Mouse (Mus musculus): Measurements from ENCODE around the gene Zp2. TPM values are rescaled to one million over a fixed set of nuclear protein-coding genes. Genes with fewer than 3 reads are reported as not detected.

Gene Zp2
- polyA plus RNA-seq, 1 experiment from 2014 or later, result not detected

DNA sequence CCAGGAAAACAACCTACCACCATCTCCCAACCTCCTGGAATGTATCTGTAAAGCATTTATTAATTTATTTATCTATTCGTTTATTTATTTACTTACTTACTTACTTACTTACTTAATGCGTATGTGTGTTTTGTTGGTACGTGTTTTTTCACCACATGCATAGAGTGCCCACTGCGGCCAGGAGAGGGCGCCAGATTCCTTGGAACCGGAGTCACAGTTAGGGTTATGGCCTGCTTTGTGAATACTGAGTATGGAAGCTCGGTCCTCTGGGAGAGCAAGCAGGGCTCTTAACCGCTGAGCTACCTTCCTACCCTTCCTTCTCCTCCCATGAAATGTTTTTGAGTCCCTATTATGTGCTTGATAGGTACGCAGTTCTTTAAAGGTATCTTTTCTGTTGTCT lies 46.7 kb downstream of the Zp2 start:
- no peak overlapping the region for H3K27ac ChIP-seq
- no peak overlapping the region for H3K4me3 ChIP-seq
- H3K27me3 ChIP-seq, result no peaks in the 10 kb centered on the region
- H3K4me2 ChIP-seq (replicated peaks), result no peak overlapping the region
- no peaks in the 10 kb centered on the region for H3K9me3 ChIP-seq
- no peaks in the 10 kb centered on the region for H3K4me1 ChIP-seq
- H3K9ac ChIP-seq, result no peak overlapping the region
- WGBS, result 18% methylated on average over 9 of the region's 9 CpGs
- no peaks in the 10 kb centered on the region for H3K36me3 ChIP-seq
- ATAC-seq (ENCODE audit: insufficient number of reproducible peaks, insufficient read depth, low FRiP score, low TSS enrichment), result no peak

- H3K9ac ChIP-seq, result no peak overlapping the region
- H3K36me3 ChIP-seq, result no peaks in the 10 kb centered on the region
- no peak overlapping the region for H3K4me3 ChIP-seq
- H3K27me3 ChIP-seq, result no peaks in the 10 kb centered on the region
- no peaks in the 10 kb centered on the region for H3K4me1 ChIP-seq
- H3K9me3 ChIP-seq, result no peaks in the 10 kb centered on the region
- 0 out of 2 replicates have a peak, but pooled peaks have one; percentile 13 for ATAC-seq (ENCODE audit: insufficient number of reproducible peaks, insufficient read depth, low FRiP score, low TSS enrichment)
- H3K27ac ChIP-seq, result no peak overlapping the region
- WGBS, result 8% methylated on average over 7 of the region's 7 CpGs
- no peak overlapping the region for H3K4me2 ChIP-seq (replicated peaks)
Measured at GRCm38 (mm10) chr7:120097845-120098244, 47.2 kb downstream of the Zp2 start.

DNA sequence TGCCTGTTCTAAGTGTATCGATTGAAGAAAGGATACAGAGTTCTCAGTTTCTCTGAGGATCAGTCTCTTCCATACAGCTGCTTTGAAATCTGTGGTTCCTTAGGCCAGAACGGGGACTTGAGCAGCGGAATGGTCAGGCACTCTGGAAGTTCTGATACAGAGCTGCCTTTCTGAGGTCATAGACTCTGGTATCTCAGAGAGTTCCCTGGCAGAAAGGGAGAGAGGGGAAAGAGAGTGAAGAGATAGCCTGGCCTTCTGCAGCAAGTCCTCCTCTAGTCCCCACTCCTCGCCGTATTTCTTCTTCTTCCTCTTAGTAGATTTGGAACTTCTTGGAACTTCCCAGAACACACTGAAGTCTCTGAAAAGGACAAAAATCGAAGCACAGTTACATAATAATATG lies 49.9 kb downstream of the Zp2 start, which contains the start of gene Dnah3:
Gene Dnah3, minus strand, starts transcription at position 101 of the 400 bp plus-strand sequence.
- ATAC-seq (ENCODE audit: insufficient number of reproducible peaks, insufficient read depth, low FRiP score, low TSS enrichment), result no peak
- Histone ChIP-seq H3K4me2 (replicated peaks) (no peak within 1 kb of the TSS), H3K27ac (no peak within 1 kb of the TSS), H3K9me3 (no peaks in the 10 kb centered on the region), H3K9ac (no peak within 1 kb of the TSS), H3K4me1 (no peaks in the 10 kb centered on the region), H3K36me3 (no peaks in the 10 kb centered on the region), H3K27me3 (no peaks in the 10 kb centered on the region), H3K4me3 (no peak within 1 kb of the TSS)
- 85% methylated on average over 6 of the region's 6 CpGs for WGBS

- 90% methylated on average over 3 of the region's 3 CpGs for WGBS
- Histone ChIP-seq H3K9ac (no peak overlapping the region), H3K27me3 (no peaks in the 10 kb centered on the region), H3K4me3 (no peak overlapping the region), H3K36me3 (no peaks in the 10 kb centered on the region), H3K4me1 (no peaks in the 10 kb centered on the region), H3K9me3 (no peaks in the 10 kb centered on the region), H3K4me2 (replicated peaks) (no peak overlapping the region), H3K27ac (no peak overlapping the region)
- no peak for ATAC-seq (ENCODE audit: insufficient number of reproducible peaks, insufficient read depth, low FRiP score, low TSS enrichment)
Measured at GRCm38 (mm10) chr7:120094216-120094615, 50.9 kb downstream of the Zp2 start.

DNA sequence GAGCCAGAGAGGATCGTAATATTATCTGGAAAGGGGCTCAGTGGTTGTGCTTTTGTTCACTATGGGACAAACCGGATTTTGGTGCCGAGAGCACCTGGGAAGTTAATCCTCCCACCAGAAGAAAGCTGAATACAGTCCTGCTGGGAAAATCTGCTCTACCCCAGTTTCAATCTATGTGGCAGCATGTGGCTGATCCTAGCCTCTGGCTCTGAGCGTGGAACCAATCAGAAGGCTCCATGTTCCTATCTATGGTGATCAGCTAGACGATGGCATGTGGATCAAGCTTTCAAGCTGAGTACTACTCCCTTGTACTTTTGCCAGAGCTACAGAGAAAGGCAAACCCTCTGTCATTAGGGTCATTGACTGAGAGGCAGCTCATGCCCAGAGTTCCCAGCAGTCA lies 52.1 kb downstream of the Zp2 start:
- no peak overlapping the region for H3K27ac ChIP-seq
- no peak overlapping the region for H3K9ac ChIP-seq
- H3K36me3 ChIP-seq, result no peaks in the 10 kb centered on the region
- ATAC-seq (ENCODE audit: insufficient number of reproducible peaks, insufficient read depth, low FRiP score, low TSS enrichment), result no peak
- H3K9me3 ChIP-seq, result no peaks in the 10 kb centered on the region
- no peak overlapping the region for H3K4me2 ChIP-seq (replicated peaks)
- no peaks in the 10 kb centered on the region for H3K4me1 ChIP-seq
- 15% methylated on average over 5 of the region's 5 CpGs for WGBS
- H3K4me3 ChIP-seq, result no peak overlapping the region
- no peaks in the 10 kb centered on the region for H3K27me3 ChIP-seq

DNA sequence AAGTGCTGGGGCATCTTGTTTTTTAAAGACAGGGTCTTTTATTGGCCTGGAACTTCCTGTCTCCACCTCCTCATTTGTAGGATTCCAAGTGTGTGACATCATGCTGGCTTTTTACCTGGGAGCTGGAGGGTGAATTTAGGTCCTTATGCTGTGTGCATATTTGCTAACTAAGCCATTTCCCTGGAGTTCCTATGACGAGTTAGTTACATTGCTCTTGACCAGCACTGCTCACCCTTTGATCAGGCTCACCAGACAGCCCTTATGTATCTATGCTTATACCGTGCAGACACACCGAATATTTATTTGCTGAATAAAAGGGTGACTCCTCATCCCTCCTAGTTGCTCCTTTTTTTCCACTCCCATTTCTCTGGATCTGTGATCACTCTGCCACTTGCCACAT lies 64.9 kb downstream of the Zp2 start:
- ATAC-seq (ENCODE audit: insufficient number of reproducible peaks, insufficient read depth, low FRiP score, low TSS enrichment), result no peak
- no peaks in the 10 kb centered on the region for H3K9me3 ChIP-seq
- H3K36me3 ChIP-seq, result no peaks in the 10 kb centered on the region
- H3K4me1 ChIP-seq, result no peaks in the 10 kb centered on the region
- H3K27ac ChIP-seq, result no peak overlapping the region
- H3K4me3 ChIP-seq, result no peak overlapping the region
- WGBS, result 70% methylated on average over 3 of the region's 3 CpGs
- no peak overlapping the region for H3K9ac ChIP-seq
- H3K4me2 ChIP-seq (replicated peaks), result no peak overlapping the region
- H3K27me3 ChIP-seq, result no peaks in the 10 kb centered on the region

Other genes starting within 250 kb of the Zp2 start
- gene Lyrm1, start 249.4 kb downstream of the Zp2 start, polyA plus RNA-seq (2016; fragmentation: Nextera tagmentation; extraction: Ambion mirVana), result 11.0 and 11.5 TPM in 2 replicates
- 12.5 and 13.4 TPM in 2 replicates for gene Dcun1d3, start 249.0 kb downstream of the Zp2 start, polyA plus RNA-seq (2016; fragmentation: Nextera tagmentation; extraction: Ambion mirVana)
- not detected in 2 replicates for gene Dnah3, start 50.0 kb downstream of the Zp2 start, polyA plus RNA-seq (2016; fragmentation: Nextera tagmentation; extraction: Ambion mirVana)
- 27.1 and 27.4 TPM in 2 replicates for gene Tmem159, start 42.9 kb downstream of the Zp2 start, polyA plus RNA-seq (2016; fragmentation: Nextera tagmentation; extraction: Ambion mirVana)
- 0.10 TPM in 1 of 2 replicates, not detected in the other for gene Anks4b, start 28.6 kb upstream of the Zp2 start, polyA plus RNA-seq (2016; fragmentation: Nextera tagmentation; extraction: Ambion mirVana)
- 77.7 and 109 TPM in 2 replicates for gene Crym, start 56.8 kb upstream of the Zp2 start, polyA plus RNA-seq (2016; fragmentation: Nextera tagmentation; extraction: Ambion mirVana)
- not detected in 2 replicates for gene Abca14, start 58.7 kb upstream of the Zp2 start, polyA plus RNA-seq (2016; fragmentation: Nextera tagmentation; extraction: Ambion mirVana)
- not detected in 2 replicates for gene Abca15, start 183.4 kb upstream of the Zp2 start, polyA plus RNA-seq (2016; fragmentation: Nextera tagmentation; extraction: Ambion mirVana)